Mouse (Mus musculus) thymus, adult 2 months (tissue): ENCODE results near the gene Lrrfip1. TPM values are rescaled to one million over a fixed set of nuclear protein-coding genes. Genes with fewer than 3 reads are reported as not detected.

Experiments
- DNase-seq: peaks from one replicate; pipeline ENCODE4 v3.0.0; 2021
- H3K27ac ChIP-seq: fragments of 200-500 bp; 2 replicates; pipeline ENCODE4 v1.5.1; 2012; ENCODE audit warnings: low read length, control low read depth; ENCODE audit not compliant: control insufficient read depth, insufficient read depth
- H3K27me3 ChIP-seq: fragments of 200-500 bp; 2 replicates; pipeline ENCODE4 v1.6.1; 2012; ENCODE audit warnings: mild to moderate bottlenecking, low read length, moderate library complexity, mixed read lengths; ENCODE audit not compliant: control insufficient read depth, insufficient read depth
- H3K36me3 ChIP-seq: fragments of 200-500 bp; 2 replicates; pipeline ENCODE4 v1.6.1; 2012; ENCODE audit warnings: mild to moderate bottlenecking, low read length, moderate library complexity; ENCODE audit not compliant: control insufficient read depth, insufficient read depth
- H3K4me1 ChIP-seq: fragments of 200-500 bp; replicated peaks from 2 replicates; pipeline ENCODE4 v1.6.1; 2012; ENCODE audit warnings: low read length; ENCODE audit not compliant: control insufficient read depth, insufficient read depth
- H3K4me3 ChIP-seq: fragments of 200-500 bp; 2 replicates; pipeline ENCODE4 v1.5.1; 2012; ENCODE audit warnings: mild to moderate bottlenecking, low read length, control low read depth, moderate library complexity; ENCODE audit not compliant: control insufficient read depth, insufficient read depth
- CTCF ChIP-seq: fragments of 200-500 bp; IDR thresholded peaks from 2 replicates; pipeline ENCODE4 v1.5.1; 2012; ENCODE audit warnings: mild to moderate bottlenecking, control low read depth, low read length, moderate library complexity, borderline replicate concordance; ENCODE audit not compliant: control insufficient read depth, poor library complexity, insufficient read depth; ENCODE audit errors: extremely low read depth
- POLR2A ChIP-seq: fragments of 200-500 bp; IDR thresholded peaks from 2 replicates; pipeline ENCODE4 v1.6.1; 2012; ENCODE audit warnings: mild to moderate bottlenecking, low read length, control low read depth, moderate library complexity; ENCODE audit not compliant: control insufficient read depth, poor library complexity, insufficient read depth; ENCODE audit errors: extremely low read depth
- WGBS: fragments of 180-500 bp; shearing (Covaris S2); methylation state at CpG from one replicate; pipeline ENCODE4 v1.1.7; 2018; 5-methylcytosine and 5-hydroxymethylcytosine counted together
- polyA plus RNA-seq: library from polyadenylated mRNA; depleted of rRNA; stranded (reverse); fragments of >200 nt; gene quantifications from 2 replicates; pipeline ENCODE4 v1.2.3, GENCODE M21; 2012

Gene Lrrfip1
- polyA plus RNA-seq, 1 experiment, result 31.8 TPM

DNA sequence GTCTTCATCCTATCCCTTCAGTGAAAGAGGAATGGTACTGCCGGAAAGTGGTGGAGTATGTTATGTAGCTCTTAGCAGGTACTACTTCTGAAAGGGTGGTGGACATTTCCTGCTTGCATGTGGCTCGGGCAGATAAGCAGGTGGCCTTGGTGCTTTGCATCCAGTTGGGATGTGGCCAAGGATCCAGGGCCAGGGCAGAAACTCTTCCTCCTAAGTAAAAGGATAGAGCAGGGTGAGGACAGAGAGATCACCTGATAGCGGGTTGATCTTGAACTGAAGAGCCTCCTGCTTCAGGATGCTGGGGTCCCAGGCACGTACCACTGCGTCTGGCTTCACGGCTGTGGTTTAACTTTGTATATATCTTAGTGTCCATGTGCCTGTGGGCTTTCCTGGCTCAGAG lies 10.7 kb downstream of the Lrrfip1 start:
- Histone ChIP-seq H3K36me3 (no peaks in the 10 kb centered on the region), H3K4me1 (no peaks in the 10 kb centered on the region), H3K27ac (no peak overlapping the region), H3K4me3 (no peak overlapping the region), H3K27me3 (no peaks in the 10 kb centered on the region)
- 95% methylated on average over 6 of the region's 6 CpGs for WGBS
- DNase-seq, result no peak
- TF ChIP-seq POLR2A (no peak), CTCF (no peak)

GRCm38 (mm10) chr1:91010216-91010615 lies 11.7 kb downstream of the Lrrfip1 start:
- Histone ChIP-seq H3K27me3 (no peaks in the 10 kb centered on the region), H3K4me1 (no peaks in the 10 kb centered on the region), H3K4me3 (no peak overlapping the region), H3K27ac (no peak overlapping the region), H3K36me3 (no peaks in the 10 kb centered on the region)
- 39% methylated on average over 7 of the region's 7 CpGs for WGBS
- TF ChIP-seq CTCF (no peak), POLR2A (no peak)
- DNase-seq, result no peak

DNA sequence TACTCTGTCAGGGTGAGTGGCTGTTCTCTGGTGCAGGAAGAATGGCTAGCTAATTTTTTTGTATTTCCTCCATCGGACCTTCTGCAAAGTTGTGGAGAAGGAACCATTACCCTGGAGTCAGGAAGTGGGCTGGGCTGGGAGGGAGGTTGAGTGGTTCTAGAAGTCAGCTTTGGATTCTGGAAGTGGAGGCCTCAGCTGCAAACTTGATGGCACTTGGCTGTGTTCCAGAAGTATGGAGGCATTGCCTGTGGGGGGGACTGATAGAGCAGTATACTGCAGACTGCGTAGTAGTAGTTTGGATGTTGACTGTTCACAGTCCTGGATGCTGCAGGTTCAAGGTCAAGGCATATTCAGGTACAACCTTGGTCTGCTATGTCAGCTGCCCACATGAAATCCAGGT lies 12.2 kb downstream of the Lrrfip1 start:
- Histone ChIP-seq H3K4me3 (no peak overlapping the region), H3K27ac (no peak overlapping the region), H3K27me3 (no peaks in the 10 kb centered on the region), H3K4me1 (no peaks in the 10 kb centered on the region), H3K36me3 (no peaks in the 10 kb centered on the region)
- no peak for DNase-seq
- whole genome bisulfite sequencing, result 80% methylated on average over 2 of the region's 2 CpGs
- TF ChIP-seq CTCF, result no peak

DNA sequence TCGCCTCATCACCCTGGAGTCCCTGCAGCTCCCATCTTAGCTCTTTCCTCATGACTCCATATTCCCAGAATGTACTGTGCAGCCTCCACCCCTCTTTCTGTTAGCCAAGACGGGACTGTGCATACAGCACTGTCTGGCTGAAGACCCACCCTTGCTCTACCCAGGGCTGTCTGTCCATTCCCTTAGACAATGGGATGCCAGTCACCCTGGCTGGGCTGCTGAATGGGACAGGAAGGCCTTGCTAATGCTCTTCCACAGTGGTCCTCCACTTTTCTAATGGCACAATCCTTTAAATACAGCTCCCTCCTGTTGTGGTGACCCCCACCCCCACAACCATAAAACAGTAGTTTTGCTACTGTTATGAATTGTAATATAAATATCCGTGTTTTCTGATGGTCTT lies 12.8 kb downstream of the Lrrfip1 start:
- Histone ChIP-seq H3K27ac (no peak overlapping the region), H3K4me3 (no peak overlapping the region), H3K27me3 (no peaks in the 10 kb centered on the region), H3K36me3 (no peaks in the 10 kb centered on the region), H3K4me1 (no peaks in the 10 kb centered on the region)
- no peak for TF ChIP-seq POLR2A
- no peak for TF ChIP-seq CTCF
- WGBS, result 93% methylated on average over 3 of the region's 3 CpGs
- DNase-seq, result no peak

DNA sequence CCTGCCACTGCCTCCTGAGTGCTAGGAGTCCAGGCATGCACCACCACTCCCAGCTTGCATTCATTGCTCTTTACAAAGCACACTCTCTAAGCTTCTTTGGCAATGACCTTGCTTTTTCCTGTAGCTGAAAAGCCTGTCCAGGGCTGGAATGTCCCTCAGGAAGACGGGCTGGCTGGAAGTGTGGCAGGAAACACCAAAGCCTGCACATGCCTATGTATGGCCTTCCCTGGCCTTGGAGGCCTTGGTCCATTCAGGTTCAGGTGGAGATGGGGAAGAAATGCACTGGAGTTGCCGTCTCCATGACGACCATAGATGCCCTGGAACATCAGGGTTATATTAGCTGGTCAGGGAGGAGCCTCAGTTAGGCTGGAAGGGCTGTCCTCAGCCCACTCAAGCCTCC lies 15.3 kb downstream of the Lrrfip1 start:
- no peak overlapping the region for H3K4me3 ChIP-seq
- TF ChIP-seq POLR2A (no peak), CTCF (no peak)
- H3K27ac ChIP-seq, result no peak overlapping the region
- H3K36me3 ChIP-seq, result no peaks in the 10 kb centered on the region
- 90% methylated on average over 3 of the region's 3 CpGs for WGBS
- H3K4me1 ChIP-seq, result no peaks in the 10 kb centered on the region
- DNase-seq, result no peak
- no peaks in the 10 kb centered on the region for H3K27me3 ChIP-seq

GRCm38 (mm10) chr1:91015571-91015970 lies 17.0 kb downstream of the Lrrfip1 start:
- Histone ChIP-seq H3K4me3 (no peak overlapping the region), H3K27me3 (no peaks in the 10 kb centered on the region), H3K36me3 (no peaks in the 10 kb centered on the region), H3K27ac (no peak overlapping the region), H3K4me1 (no peaks in the 10 kb centered on the region)
- WGBS, result 93% methylated on average over 7 of the region's 7 CpGs
- TF ChIP-seq POLR2A, result no peak
- DNase-seq, result no peak

DNA sequence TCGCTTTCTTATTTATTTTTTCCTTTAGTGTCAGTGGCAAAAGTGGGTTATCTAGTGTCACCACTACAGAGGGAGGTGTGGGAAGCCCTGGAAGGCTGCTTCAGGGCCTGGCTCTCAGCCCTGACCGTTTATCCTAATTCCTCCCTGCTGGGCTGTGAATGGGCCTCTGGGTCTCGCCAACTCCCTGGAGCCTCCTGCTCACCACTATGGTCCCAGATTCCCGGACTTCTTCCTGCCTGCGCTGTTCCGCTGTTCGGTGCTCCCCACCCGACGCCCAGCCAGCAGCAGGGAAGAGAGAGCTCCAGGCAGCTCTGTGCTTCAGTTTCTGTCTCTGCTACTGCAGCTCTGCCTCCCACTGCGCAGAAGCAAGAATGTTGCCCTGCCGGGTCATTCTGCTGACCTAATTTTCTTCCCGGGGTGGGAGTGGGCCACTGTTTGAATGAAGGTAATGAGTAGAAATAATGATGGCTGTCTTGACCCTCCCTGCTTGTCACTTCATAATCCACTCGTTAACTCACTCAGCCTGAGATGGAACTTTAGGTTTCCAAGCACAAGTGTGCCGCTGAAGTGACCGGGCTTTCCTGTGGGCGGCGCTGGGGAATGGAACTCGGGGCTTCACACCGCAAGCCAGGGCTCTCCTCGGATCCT lies 18.7 kb downstream of the Lrrfip1 start:
- 79% methylated on average over 20 of the region's 20 CpGs for WGBS
- H3K27ac ChIP-seq, result no peak overlapping the region
- H3K4me3 ChIP-seq, result no peak overlapping the region
- TF ChIP-seq CTCF (no peak), POLR2A (no peak)
- H3K27me3 ChIP-seq, result no peaks in the 10 kb centered on the region
- H3K36me3 ChIP-seq, result no peaks in the 10 kb centered on the region
- no peak for DNase-seq
- no peaks in the 10 kb centered on the region for H3K4me1 ChIP-seq
